Mouse (Mus musculus) C2C12 (cell line): ENCODE data around the gene Ist1.

Experiments
- CEBPB ChIP-seq: IDR thresholded peaks from one replicate; pipeline ENCODE4 v1.6.1; 2011; ENCODE audit warnings: low read depth, mild to moderate bottlenecking, control low read depth, moderate library complexity
- CTCF ChIP-seq: IDR thresholded peaks from one replicate; pipeline ENCODE4 v1.5.1; 2011; ENCODE audit not compliant: control insufficient read depth, insufficient read depth, insufficient read length
- FOSL1 ChIP-seq: IDR thresholded peaks from one replicate; pipeline ENCODE4 v1.8.0; 2011; ENCODE audit warnings: mild to moderate bottlenecking, low read length; ENCODE audit not compliant: poor library complexity, insufficient read depth, severe bottlenecking
- MAX ChIP-seq: IDR thresholded peaks from one replicate; pipeline ENCODE4 v1.6.1; 2011; ENCODE audit warnings: mild to moderate bottlenecking, control low read depth
- MYOD1 ChIP-seq: IDR thresholded peaks from one replicate; pipeline ENCODE4 v1.6.1; 2011; ENCODE audit warnings: low read depth; ENCODE audit not compliant: control insufficient read depth, insufficient read length
- MYOG ChIP-seq: IDR thresholded peaks from one replicate; pipeline ENCODE4 v1.6.1; 2011; ENCODE audit not compliant: control insufficient read depth, insufficient read length; ENCODE audit errors: extremely low read depth
- USF1 ChIP-seq: IDR thresholded peaks from one replicate; pipeline ENCODE4 v1.6.1; 2011; ENCODE audit warnings: low read depth, mild to moderate bottlenecking, control low read depth, moderate library complexity

DNA sequence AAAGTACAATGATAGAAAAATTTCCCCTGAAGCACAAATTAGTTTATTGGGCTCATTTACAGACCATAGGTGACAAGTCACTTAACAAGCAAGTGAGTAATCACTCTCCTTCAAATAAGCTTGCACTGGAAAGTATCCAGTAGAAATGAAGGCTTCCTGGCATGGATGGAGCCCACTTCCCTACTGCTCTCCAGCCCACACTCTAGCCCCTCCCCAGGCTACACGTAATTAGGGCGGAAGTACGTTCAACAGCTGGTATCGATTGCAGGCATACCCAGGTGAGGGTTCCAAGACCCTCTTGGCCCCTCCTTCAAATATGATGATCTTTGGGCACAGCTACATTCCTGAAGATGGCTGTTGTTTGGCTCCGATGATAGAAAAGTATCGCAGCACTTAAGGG, 1.1 kb upstream of the Ist1 start:
- no peak for TF ChIP-seq CTCF
- TF ChIP-seq CEBPB: no peak
- TF ChIP-seq MAX: no peak
- no peak for TF ChIP-seq USF1
- TF ChIP-seq MYOG: no peak
- no peak for TF ChIP-seq MYOD1
- no peak for TF ChIP-seq FOSL1
